Mouse (Mus musculus): ENCODE measurements around the gene Zfp82. TPM values are rescaled to one million over a fixed set of nuclear protein-coding genes. Genes with fewer than 3 reads are reported as not detected.

Zfp82 gene
- total RNA-seq, 2 experiments from 2014 or later = 1.4 to 2.3 TPM

Small RNAs within 50 kb of the gene (microRNA-seq; reads per million reads assigned to microRNA genes)
- not detected for gene Gm23368

Other genes with a start within 250 kb of the Zfp82 start
- 1 to 10 TPM; 2.4 to 2.5 TPM for gene Zfp940, start 219.2 kb downstream of the Zfp82 start, total RNA-seq (2021)
- 1 to 10 TPM; 5.2 to 5.4 TPM for gene Zfp420, start 212.9 kb downstream of the Zfp82 start, total RNA-seq (2021)
- gene Zfp27, start 166.3 kb downstream of the Zfp82 start, total RNA-seq (2021) = 10 to 100 TPM; 15.4 to 16.6 TPM
- gene Zfp383, start 164.7 kb downstream of the Zfp82 start, total RNA-seq (2021) = 10 to 100 TPM; 11.0 to 12.1 TPM
- 10 to 100 TPM; 13.3 to 16.0 TPM for gene Zfp74, start 118.8 kb downstream of the Zfp82 start, total RNA-seq (2021)
- 10 to 100 TPM; 22.8 to 26.2 TPM for gene Zfp568, start 88.9 kb downstream of the Zfp82 start, total RNA-seq (2021)
- gene Zfp14, start 21.5 kb downstream of the Zfp82 start, total RNA-seq (2021) = 1 to 10 TPM; 3.5 to 4.1 TPM
- gene Gm26920, start 17.5 kb upstream of the Zfp82 start, total RNA-seq (2021) = not detected
- 1 to 10 TPM; 6.1 to 7.0 TPM for gene Zfp566, start 17.6 kb upstream of the Zfp82 start, total RNA-seq (2021)
- 10 to 100 TPM; 50.7 to 52.1 TPM for gene Zfp260, start 21.9 kb upstream of the Zfp82 start, total RNA-seq (2021)
- gene Zfp382, start 49.0 kb upstream of the Zfp82 start, total RNA-seq (2021) = 10 to 100 TPM in 1 of 2 experiments, 1 to 10 TPM in 1; 8.0 to 10.2 TPM
- gene Zfp146, start 96.8 kb upstream of the Zfp82 start, total RNA-seq (2021) = 10 to 100 TPM; 77.4 to 83.3 TPM
- 100 to 1,000 TPM; 176 to 250 TPM for gene Cox7a1, start 111.2 kb upstream of the Zfp82 start, total RNA-seq (2021)
- gene Capns1, start 125.9 kb upstream of the Zfp82 start, total RNA-seq (2021) = 100 to 1,000 TPM; 418 to 431 TPM
- 10 to 100 TPM; 82.1 to 84.3 TPM for gene Polr2i, start 159.0 kb upstream of the Zfp82 start, total RNA-seq (2021)
- gene Tbcb, start 159.4 kb upstream of the Zfp82 start, total RNA-seq (2021) = 10 to 100 TPM; 84.3 to 85.1 TPM
- gene Ovol3, start 162.8 kb upstream of the Zfp82 start, total RNA-seq (2021) = not detected
- under 1 TPM; 0.54 to 0.70 TPM for gene Thap8, start 207.2 kb upstream of the Zfp82 start, total RNA-seq (2021)
- 10 to 100 TPM; 12.1 to 13.5 TPM for gene Wdr62, start 207.5 kb upstream of the Zfp82 start, total RNA-seq (2021)
- 10 to 100 TPM; 50.8 to 59.8 TPM for gene Clip3, start 218.8 kb upstream of the Zfp82 start, total RNA-seq (2021)
- gene Alkbh6, start 235.8 kb upstream of the Zfp82 start, total RNA-seq (2021) = 10 to 100 TPM; 58.1 to 59.4 TPM
- 10 to 100 TPM; 40.1 to 60.6 TPM for gene Syne4, start 241.9 kb upstream of the Zfp82 start, total RNA-seq (2021)
- 1 to 10 TPM; 1.4 to 1.7 TPM for gene E130208F15Rik, start 248.8 kb upstream of the Zfp82 start, total RNA-seq (2021)